Mouse (Mus musculus) CH12.LX (cell line): ENCODE data around the gene Rnf213.

Experiments
- CHD2 ChIP-seq: IDR thresholded peaks from 2 replicates; pipeline ENCODE4 v1.6.1; 2011; ENCODE audit warnings: low read length, improper control_type of control experiment
- CTCF ChIP-seq, 2 experiments: IDR thresholded peaks in 1 of 2; conservative IDR thresholded peaks in 1 of 2; 2 replicates each; pipeline ENCODE4 v1.5.1; 2011 to 2012; ENCODE audit warnings: low read depth in 2 of 2, low read length in 2 of 2, improper control_type of control experiment in 1 of 2, inconsistent platforms in 1 of 2, mild to moderate bottlenecking in 1 of 2, moderate library complexity in 1 of 2
- ETS1 ChIP-seq: conservative IDR thresholded peaks from 2 replicates; pipeline ENCODE4 v1.6.1; 2012; ENCODE audit warnings: low read depth, mild to moderate bottlenecking, inconsistent platforms, low read length, improper control_type of control experiment, moderate library complexity
- JUN ChIP-seq: IDR thresholded peaks from 2 replicates; pipeline ENCODE4 v1.6.1; 2011; ENCODE audit warnings: low read depth, mild to moderate bottlenecking, low read length, improper control_type of control experiment, moderate library complexity; ENCODE audit not compliant: insufficient read depth
- MAFK ChIP-seq: IDR thresholded peaks from 2 replicates; pipeline ENCODE4 v1.6.1; 2011; ENCODE audit warnings: low read length, improper control_type of control experiment; ENCODE audit not compliant: insufficient replicate concordance
- MEF2A ChIP-seq: IDR thresholded peaks from 2 replicates; pipeline ENCODE4 v1.6.1; 2014; ENCODE audit warnings: low read depth, mild to moderate bottlenecking, inconsistent platforms, low read length, improper control_type of control experiment, borderline replicate concordance
- NELFE ChIP-seq: IDR thresholded peaks from 2 replicates; pipeline ENCODE4 v1.6.1; 2011; ENCODE audit warnings: low read depth, low read length, improper control_type of control experiment
- POLR2A ChIP-seq: IDR thresholded peaks from 2 replicates; pipeline ENCODE4 v1.6.1; 2011; ENCODE audit warnings: low read depth, mild to moderate bottlenecking, improper control_type of control experiment, low read length
- RAD21 ChIP-seq: IDR thresholded peaks from 2 replicates; pipeline ENCODE4 v1.6.1; 2011; ENCODE audit warnings: low read depth, mild to moderate bottlenecking, low read length, improper control_type of control experiment, moderate library complexity
- SMC3 ChIP-seq: IDR thresholded peaks from 2 replicates; pipeline ENCODE4 v1.6.1; 2011; ENCODE audit warnings: low read depth, low read length, improper control_type of control experiment
- TBP ChIP-seq: conservative IDR thresholded peaks from 2 replicates; pipeline ENCODE4 v1.6.1; 2011; ENCODE audit warnings: low read depth, low read length, improper control_type of control experiment
- TCF12 ChIP-seq: IDR thresholded peaks from 2 replicates; pipeline ENCODE4 v1.6.1; 2014; ENCODE audit warnings: low read depth, mild to moderate bottlenecking, inconsistent platforms, low read length, improper control_type of control experiment
- USF2 ChIP-seq: conservative IDR thresholded peaks from 2 replicates; pipeline ENCODE4 v1.6.1; 2011; ENCODE audit warnings: low read depth, low read length, improper control_type of control experiment

- no peak for TF ChIP-seq POLR2A
- TF ChIP-seq MEF2A, result no peak
- TF ChIP-seq NELFE, result no peak
- no peak for TF ChIP-seq CTCF (conservative IDR thresholded peaks at IDR 0.05 in 1 of 2, IDR thresholded peaks at IDR 0.05 in 1 of 2; ENCODE audit: low read depth in 2 of 2, low read length in 2 of 2)
- TF ChIP-seq TCF12, result no peak
- no peak for TF ChIP-seq TBP
- TF ChIP-seq SMC3, result no peak
- no peak for TF ChIP-seq RAD21
- no peak for TF ChIP-seq MAFK
- TF ChIP-seq JUN, result no peak
- no peak for TF ChIP-seq ETS1
- TF ChIP-seq USF2, result no peak
- TF ChIP-seq CHD2, result no peak
Observed at GRCm38 (mm10) chr11:119432706-119433105, 39.8 kb downstream of the Rnf213 start.
